Mouse (Mus musculus): Measurements from ENCODE around the gene Saal1.

GRCm38 (mm10) chr7:46675886-46676285, 34.6 kb downstream of the Saal1 start:
- TF ChIP-seq CTCF (IDR thresholded peaks at IDR 0.05; ENCODE audit: low read depth, low read length), result no peak
- no peak for TF ChIP-seq POLR2A (IDR thresholded peaks at IDR 0.05; ENCODE audit: insufficient read depth, low read length)

Data from ES-Bruce4 (cell line).